ENCODE assay signal across 9 mouse cellular contexts in the genomic region with DNA sequence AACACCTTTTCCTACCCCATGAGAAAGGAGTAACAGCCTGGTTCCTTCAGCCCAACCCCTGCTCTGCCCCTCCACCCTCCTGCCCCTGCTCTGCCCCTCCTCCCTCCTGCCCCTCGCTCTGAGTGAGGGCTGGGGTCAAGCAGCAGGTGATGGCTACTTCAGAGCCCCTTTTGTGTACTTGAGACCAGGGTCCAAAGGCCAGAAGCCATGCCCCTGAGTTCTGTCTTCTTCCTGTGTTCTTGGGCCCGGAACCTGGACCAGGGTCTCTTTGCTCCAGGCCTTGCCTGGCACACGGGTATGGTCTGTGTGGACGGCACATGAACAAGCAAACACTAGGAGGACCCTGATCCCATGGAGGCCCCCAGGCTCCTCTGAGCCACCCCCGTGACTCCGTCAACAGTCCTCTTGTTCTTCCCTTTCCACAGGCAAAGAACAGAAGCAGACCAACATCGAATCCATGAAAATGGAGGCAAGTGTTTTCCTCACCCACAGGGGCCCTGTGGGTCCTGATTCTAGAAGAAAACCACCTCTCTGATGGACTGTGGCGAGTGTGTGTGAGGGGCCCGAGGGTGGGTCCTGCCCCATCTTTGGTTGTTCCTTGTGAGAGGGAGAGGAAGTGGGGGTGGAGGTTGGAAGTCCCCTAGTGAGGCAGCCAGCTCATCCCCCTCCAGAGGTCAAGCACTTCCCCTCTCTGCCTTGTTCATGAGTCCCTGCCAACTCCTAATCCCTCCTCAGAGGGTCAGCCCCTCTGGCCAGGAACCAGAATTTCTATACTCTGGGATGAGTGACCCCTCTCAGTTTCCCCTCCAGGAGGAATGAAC.
A peak's percentile ranks its signal among the peaks of the same experiment; 100 is the strongest.
DNase-seq lines count a peak whose midpoint lies in the region; ATAC-seq and TF ChIP-seq lines count a peak whose summit lies in the region.
"Had no signal": no experiment of that assay in that cellular context is flagged by ENCODE, and none has a peak within 500 bp of the region (broad histone marks: within the 10 kb centered on the region; RNA-seq: fewer than 3 reads in every experiment).

No protein-coding gene starts in this region.

- peaks cover 17% of the 10 kb centered on the region; the same call in 1 of the 2 replicates for H3K36me3 ChIP-seq in intestine, embryonic 16.5 days (ENCODE audit: control insufficient read depth, insufficient read depth, low read length)
- H3K36me3 ChIP-seq in intestine, postnatal 0 days (ENCODE audit: control insufficient read depth, insufficient read depth): peaks cover 72% of the 10 kb centered on the region
- H3K36me3 ChIP-seq in thymus, adult 2 months (ENCODE audit: control insufficient read depth, insufficient read depth, low read length): no peaks in the 10 kb centered on the region; the same call in 1 of the 2 replicates

- ATAC-seq in intestine, embryonic 16.5 days: no peak
- ATAC-seq in intestine, postnatal 0 days: no peak
- ATAC-seq in inflammation-experienced regulatory T-cells, adult 6 months: peak; percentile 11

- WGBS in intestine, embryonic 16.5 days: 76% methylated on average over 9 of the region's 9 CpGs
- WGBS in intestine, postnatal 0 days: 69% methylated on average over 9 of the region's 9 CpGs
- WGBS in thymus, adult 2 months: 85% methylated on average over 9 of the region's 9 CpGs

- H3K4me2 ChIP-seq in intestine, embryonic 16.5 days (ENCODE audit: low read depth, low read length): no peak overlapping the region
- H3K4me2 ChIP-seq in intestine, postnatal 0 days (replicated peaks; ENCODE audit: low read depth): no peak overlapping the region
- H3K4me2 ChIP-seq: embryonic facial prominence, embryonic 13.5 days; liver, embryonic 15.5 days had no signal

- peaks cover 27% of the 10 kb centered on the region for H3K4me1 ChIP-seq in intestine, embryonic 16.5 days (ENCODE audit: control insufficient read depth, insufficient read depth, low read length)
- H3K4me1 ChIP-seq in intestine, postnatal 0 days (replicated peaks; ENCODE audit: control insufficient read depth, insufficient read depth, low read length): no peaks in the 10 kb centered on the region
- peaks cover 48% of the 10 kb centered on the region for H3K4me1 ChIP-seq in thymus, adult 2 months (replicated peaks; ENCODE audit: control insufficient read depth, insufficient read depth, low read length)

- H3K4me3 ChIP-seq in intestine, embryonic 16.5 days (ENCODE audit: low read length): no peak overlapping the region
- no peak overlapping the region for H3K4me3 ChIP-seq in intestine, postnatal 0 days (ENCODE audit: low read depth, low read length)
- no peak overlapping the region for H3K4me3 ChIP-seq in thymus, adult 2 months (ENCODE audit: control insufficient read depth, insufficient read depth, low read length)
- H3K4me3 ChIP-seq: embryonic facial prominence, embryonic 13.5 days; liver, embryonic 15.5 days had no signal

- H3K9ac ChIP-seq in intestine, embryonic 16.5 days (ENCODE audit: low read depth, low read length): no peak overlapping the region
- H3K9ac ChIP-seq in intestine, postnatal 0 days (ENCODE audit: low read depth, low read length): no peak overlapping the region
- H3K9ac ChIP-seq: embryonic facial prominence, embryonic 13.5 days; liver, embryonic 15.5 days had no signal

- TF ChIP-seq POLR2A in thymus, adult 2 months (IDR thresholded peaks at IDR 0.05; ENCODE audit: control insufficient read depth, extremely low read depth, insufficient read depth, low read length, poor library complexity): no peak

- H3K9me3 ChIP-seq in intestine, embryonic 16.5 days (ENCODE audit: control insufficient read depth, low read length): no peaks in the 10 kb centered on the region
- H3K9me3 ChIP-seq in intestine, postnatal 0 days (ENCODE audit: control insufficient read depth): no peaks in the 10 kb centered on the region
- H3K9me3 ChIP-seq: embryonic facial prominence, embryonic 13.5 days; liver, embryonic 15.5 days had no signal

- TF ChIP-seq CTCF in intestine, postnatal 0 days (IDR thresholded peaks at IDR 0.05; ENCODE audit: low read depth): no peak
- TF ChIP-seq CTCF in thymus, adult 2 months (IDR thresholded peaks at IDR 0.05; ENCODE audit: borderline replicate concordance, control insufficient read depth, extremely low read depth, insufficient read depth, low read length, poor library complexity): no peak

- peak overlapping the region; percentile 16; the same call in 1 of the 2 replicates for H3K27ac ChIP-seq in intestine, embryonic 16.5 days (ENCODE audit: low read length)
- H3K27ac ChIP-seq in intestine, postnatal 0 days (ENCODE audit: low read depth, low read length): no peak overlapping the region
- no peak overlapping the region; the same call in 1 of the 2 replicates for H3K27ac ChIP-seq in thymus, adult 2 months (ENCODE audit: control insufficient read depth, insufficient read depth, low read length)
- H3K27ac ChIP-seq: embryonic facial prominence, embryonic 13.5 days; liver, embryonic 15.5 days had no signal

- peak; percentile 32 for DNase-seq in thymus, postnatal 14 days
- DNase-seq in thymus, adult 2 months: no peak
- DNase-seq in neural tube, embryonic 10.5 days (ENCODE audit: extremely low spot score, low spot score): no peak
- no peak for DNase-seq in urinary bladder, postnatal 25 days (ENCODE audit: low spot score)

- no peaks in the 10 kb centered on the region for H3K27me3 ChIP-seq in intestine, embryonic 16.5 days (replicated peaks; ENCODE audit: control insufficient read depth, insufficient read depth, low read length)
- no peaks in the 10 kb centered on the region for H3K27me3 ChIP-seq in intestine, postnatal 0 days (replicated peaks; ENCODE audit: control insufficient read depth, insufficient read depth, low read length)
- H3K27me3 ChIP-seq in thymus, adult 2 months (ENCODE audit: control insufficient read depth, insufficient read depth, low read length): no peaks in the 10 kb centered on the region
- H3K27me3 ChIP-seq: embryonic facial prominence, embryonic 13.5 days; liver, embryonic 15.5 days had no signal
